Mouse (Mus musculus) myocyte (in vitro differentiated cells): ENCODE measurements at regions not wholly inside any gene's neighbourhood (a gene's known extent, or its start where the extent isn't known, plus 50 kb on each side); places are given as distances from the start of the nearest gene placed in this dataset.

ENCODE experiments used
- H3K27me3 ChIP-seq: one replicate; pipeline ENCODE4 v1.6.1; 2011; ENCODE audit not compliant: control insufficient read depth, insufficient read depth, insufficient read length
- H3K36me3 ChIP-seq: one replicate; pipeline ENCODE4 v1.6.1; 2011; ENCODE audit not compliant: control insufficient read depth, insufficient read depth
- H3K4me2 ChIP-seq: one replicate; pipeline ENCODE4 v1.6.1; 2011; ENCODE audit warnings: low read depth, control low read depth
- H3K4me3 ChIP-seq: one replicate; pipeline ENCODE4 v1.5.1; 2011; ENCODE audit warnings: mild to moderate bottlenecking, control low read depth, moderate library complexity
- H3K79me2 ChIP-seq: one replicate; pipeline ENCODE4 v1.6.1; 2011; ENCODE audit not compliant: control insufficient read depth, insufficient read depth
- H3ac ChIP-seq: one replicate; pipeline ENCODE4 v1.6.1; 2011; ENCODE audit not compliant: control insufficient read depth, insufficient read length
- CEBPB ChIP-seq: IDR thresholded peaks from 2 replicates; pipeline ENCODE4 v1.6.1; 2011; ENCODE audit warnings: mild to moderate bottlenecking, moderate library complexity; ENCODE audit not compliant: poor library complexity, insufficient read depth, severe bottlenecking
- E2F4 ChIP-seq: IDR thresholded peaks from one replicate; pipeline ENCODE4 v1.6.1; 2011; ENCODE audit warnings: mild to moderate bottlenecking, control low read depth, moderate library complexity; ENCODE audit not compliant: insufficient read depth
- MAX ChIP-seq: IDR thresholded peaks from one replicate; pipeline ENCODE4 v1.6.1; 2011; ENCODE audit warnings: low read depth, mild to moderate bottlenecking, control low read depth
- MYOD1 ChIP-seq, 3 experiments: IDR thresholded peaks; one replicate each; pipeline ENCODE4 v1.6.1; 2011; ENCODE audit warnings: control low read depth in 2 of 3, low read depth in 2 of 3, mild to moderate bottlenecking in 2 of 3, moderate library complexity in 1 of 3; ENCODE audit not compliant: insufficient read length in 2 of 3, control insufficient read depth in 1 of 3
- MYOG ChIP-seq, 3 experiments: IDR thresholded peaks; one replicate each; pipeline ENCODE4 v1.6.1; 2011; ENCODE audit warnings: control low read depth in 2 of 3, low read depth in 2 of 3, mild to moderate bottlenecking in 2 of 3; ENCODE audit not compliant: insufficient read length in 2 of 3, control insufficient read depth in 1 of 3, insufficient read depth in 1 of 3
- POLR2A ChIP-seq: IDR thresholded peaks from one replicate; pipeline ENCODE4 v1.6.1; 2011; ENCODE audit warnings: low read depth, mild to moderate bottlenecking, control low read depth, moderate library complexity; ENCODE audit not compliant: insufficient read length
- POLR2AphosphoS2 ChIP-seq: IDR thresholded peaks from one replicate; pipeline ENCODE4 v1.6.1; 2011; ENCODE audit warnings: low read depth, control low read depth; ENCODE audit not compliant: insufficient read length
- REST ChIP-seq: IDR thresholded peaks from one replicate; pipeline ENCODE4 v1.6.1; 2011; ENCODE audit warnings: mild to moderate bottlenecking, control low read depth, moderate library complexity; ENCODE audit not compliant: insufficient read depth, insufficient read length
- SRF ChIP-seq: IDR thresholded peaks from one replicate; pipeline ENCODE4 v1.6.1; 2011; ENCODE audit warnings: low read depth; ENCODE audit not compliant: control insufficient read depth, insufficient read length
- TCF12 ChIP-seq: IDR thresholded peaks from one replicate; pipeline ENCODE4 v1.6.1; 2011; ENCODE audit warnings: mild to moderate bottlenecking, control low read depth; ENCODE audit not compliant: poor library complexity, insufficient read depth, severe bottlenecking
- TCF3 ChIP-seq: IDR thresholded peaks from one replicate; pipeline ENCODE4 v1.6.1; 2011; ENCODE audit warnings: low read depth, control low read depth; ENCODE audit not compliant: insufficient read length
- USF1 ChIP-seq: IDR thresholded peaks from one replicate; pipeline ENCODE4 v1.6.1; 2011; ENCODE audit warnings: low read depth, mild to moderate bottlenecking, control low read depth, moderate library complexity

- no peaks in the 10 kb centered on the region for H3K79me2 ChIP-seq
- no peaks in the 10 kb centered on the region for H3K36me3 ChIP-seq
- no peak overlapping the region for H3K4me2 ChIP-seq
- H3ac ChIP-seq: no peak overlapping the region
- H3K4me3 ChIP-seq: no peak overlapping the region
- TF ChIP-seq MAX (no peak), TCF12 (no peak), MYOG (IDR thresholded peaks at IDR 0.05; ENCODE audit: control insufficient read depth in 1 of 3, insufficient read depth in 1 of 3, insufficient read length in 2 of 3, low read depth in 2 of 3) (no peak), SRF (no peak), TCF3 (no peak), CEBPB (no peak), POLR2A (no peak), USF1 (no peak), REST (no peak), MYOD1 (IDR thresholded peaks at IDR 0.05; ENCODE audit: control insufficient read depth in 1 of 3, insufficient read length in 2 of 3, low read depth in 2 of 3) (no peak), E2F4 (no peak), POLR2AphosphoS2 (no peak)
- H3K27me3 ChIP-seq: no peaks in the 10 kb centered on the region
These were observed 572.0 kb upstream of the Itga1 start for GRCm38 (mm10) chr13:115673729-115674128.

GRCm38 (mm10) chr13:115671685-115672084 lies 569.9 kb upstream of the Itga1 start:
- Histone ChIP-seq H3K4me2 (no peak overlapping the region), H3K4me3 (no peak overlapping the region), H3K27me3 (no peaks in the 10 kb centered on the region), H3K79me2 (no peaks in the 10 kb centered on the region), H3K36me3 (no peaks in the 10 kb centered on the region), H3ac (no peak overlapping the region)
- TF ChIP-seq MAX (no peak), POLR2AphosphoS2 (no peak), SRF (no peak), TCF3 (no peak), TCF12 (no peak), CEBPB (no peak), REST (no peak), MYOG (IDR thresholded peaks at IDR 0.05; ENCODE audit: control insufficient read depth in 1 of 3, insufficient read depth in 1 of 3, insufficient read length in 2 of 3, low read depth in 2 of 3) (no peak), USF1 (no peak), MYOD1 (IDR thresholded peaks at IDR 0.05; ENCODE audit: control insufficient read depth in 1 of 3, insufficient read length in 2 of 3, low read depth in 2 of 3) (no peak), E2F4 (no peak), POLR2A (no peak)

- TF ChIP-seq POLR2A (no peak), E2F4 (no peak), SRF (no peak), MYOD1 (IDR thresholded peaks at IDR 0.05; ENCODE audit: control insufficient read depth in 1 of 3, insufficient read length in 2 of 3, low read depth in 2 of 3) (no peak), CEBPB (no peak), TCF12 (no peak), MYOG (IDR thresholded peaks at IDR 0.05; ENCODE audit: control insufficient read depth in 1 of 3, insufficient read depth in 1 of 3, insufficient read length in 2 of 3, low read depth in 2 of 3) (no peak), REST (no peak), POLR2AphosphoS2 (no peak), MAX (no peak), TCF3 (no peak), USF1 (no peak)
- Histone ChIP-seq H3K36me3 (no peaks in the 10 kb centered on the region), H3K79me2 (no peaks in the 10 kb centered on the region), H3ac (no peak overlapping the region), H3K27me3 (no peaks in the 10 kb centered on the region), H3K4me3 (no peak overlapping the region), H3K4me2 (no peak overlapping the region)
These were observed 567.8 kb upstream of the Itga1 start for GRCm38 (mm10) chr13:115669516-115669915.

GRCm38 (mm10) chr13:115655134-115655533 lies 553.4 kb upstream of the Itga1 start:
- H3K27me3 ChIP-seq: no peaks in the 10 kb centered on the region
- H3K79me2 ChIP-seq: no peaks in the 10 kb centered on the region
- no peaks in the 10 kb centered on the region for H3K36me3 ChIP-seq
- H3K4me2 ChIP-seq: no peak overlapping the region
- H3ac ChIP-seq: no peak overlapping the region
- no peak for TF ChIP-seq MYOD1 (IDR thresholded peaks at IDR 0.05; ENCODE audit: control insufficient read depth in 1 of 3, insufficient read length in 2 of 3, low read depth in 2 of 3)
- no peak overlapping the region for H3K4me3 ChIP-seq

- Histone ChIP-seq H3K4me3 (no peak overlapping the region), H3K36me3 (no peaks in the 10 kb centered on the region), H3ac (no peak overlapping the region), H3K79me2 (no peaks in the 10 kb centered on the region), H3K4me2 (no peak overlapping the region), H3K27me3 (no peaks in the 10 kb centered on the region)
- TF ChIP-seq TCF12: no peak
- TF ChIP-seq REST: no peak
- TF ChIP-seq E2F4: no peak
- no peak for TF ChIP-seq MYOG (IDR thresholded peaks at IDR 0.05; ENCODE audit: control insufficient read depth in 1 of 3, insufficient read depth in 1 of 3, insufficient read length in 2 of 3, low read depth in 2 of 3)
- TF ChIP-seq CEBPB: no peak
- no peak for TF ChIP-seq MYOD1 (IDR thresholded peaks at IDR 0.05; ENCODE audit: control insufficient read depth in 1 of 3, insufficient read length in 2 of 3, low read depth in 2 of 3)
- no peak for TF ChIP-seq USF1
- TF ChIP-seq POLR2A: no peak
- TF ChIP-seq SRF: no peak
- no peak for TF ChIP-seq TCF3
- TF ChIP-seq MAX: no peak
- TF ChIP-seq POLR2AphosphoS2: no peak
These were observed 551.2 kb upstream of the Itga1 start for GRCm38 (mm10) chr13:115652935-115653334.
